Mouse (Mus musculus) midbrain, embryonic 13.5 days (tissue): Measurements from ENCODE around the gene Casc1. TPM values are rescaled to one million over a fixed set of nuclear protein-coding genes. Genes with fewer than 3 reads are reported as not detected.
A peak's percentile ranks its signal among the peaks of the same experiment; 100 is the strongest.

Experiments used
- ATAC-seq: fragments of 200-750 bp; cut with Nextera tagmentation; 2 replicates; pipeline ENCODE4 v1.8.0; 2017; ENCODE audit warnings: mild to moderate bottlenecking, moderate TSS enrichment, moderate library complexity
- H3K27ac ChIP-seq: fragments of 300-500 bp; sonication (generic); 2 replicates; pipeline ENCODE4 v1.5.1; 2015; ENCODE audit warnings: inconsistent platforms, mild to moderate bottlenecking, moderate library complexity
- H3K27me3 ChIP-seq: fragments of 300-500 bp; sonication (generic); 2 replicates; pipeline ENCODE4 v1.6.1; 2015; ENCODE audit warnings: mild to moderate bottlenecking, inconsistent platforms
- H3K36me3 ChIP-seq: fragments of 300-500 bp; sonication (generic); 2 replicates; pipeline ENCODE4 v1.6.1; 2015; ENCODE audit warnings: mild to moderate bottlenecking, inconsistent platforms
- H3K4me1 ChIP-seq: fragments of 300-500 bp; sonication (generic); replicated peaks from 2 replicates; pipeline ENCODE4 v1.6.1; 2015; ENCODE audit warnings: inconsistent platforms
- H3K4me2 ChIP-seq: fragments of 300-500 bp; sonication (generic); replicated peaks from 2 replicates; pipeline ENCODE4 v1.6.1; 2015; ENCODE audit warnings: moderate library complexity, mild to moderate bottlenecking, inconsistent platforms
- H3K4me3 ChIP-seq: fragments of 300-500 bp; sonication (generic); replicated peaks from 2 replicates; pipeline ENCODE4 v1.5.1; 2015; ENCODE audit warnings: mild to moderate bottlenecking, inconsistent platforms
- H3K9ac ChIP-seq: fragments of 300-500 bp; sonication (generic); replicated peaks from 2 replicates; pipeline ENCODE4 v1.6.1; 2015; ENCODE audit warnings: mild to moderate bottlenecking, inconsistent platforms
- H3K9me3 ChIP-seq: fragments of 300-500 bp; sonication (generic); 2 replicates; pipeline ENCODE4 v1.6.1; 2016; ENCODE audit warnings: mild to moderate bottlenecking, inconsistent platforms
- WGBS: fragments of 180-500 bp; shearing (Covaris S2); methylation state at CpG from one replicate; pipeline ENCODE4 v1.1.7; 2015; 5-methylcytosine and 5-hydroxymethylcytosine counted together
- polyA plus RNA-seq: library from polyadenylated mRNA; unstranded; fragments of >200 nt; fragmentation: Nextera tagmentation; extraction: Ambion mirVana; gene quantifications from 2 replicates; pipeline ENCODE4 v1.2.1, GENCODE M21; 2015

Casc1 gene
- polyA plus RNA-seq, 1 experiment from 2014 or later, result 1.2 TPM

DNA sequence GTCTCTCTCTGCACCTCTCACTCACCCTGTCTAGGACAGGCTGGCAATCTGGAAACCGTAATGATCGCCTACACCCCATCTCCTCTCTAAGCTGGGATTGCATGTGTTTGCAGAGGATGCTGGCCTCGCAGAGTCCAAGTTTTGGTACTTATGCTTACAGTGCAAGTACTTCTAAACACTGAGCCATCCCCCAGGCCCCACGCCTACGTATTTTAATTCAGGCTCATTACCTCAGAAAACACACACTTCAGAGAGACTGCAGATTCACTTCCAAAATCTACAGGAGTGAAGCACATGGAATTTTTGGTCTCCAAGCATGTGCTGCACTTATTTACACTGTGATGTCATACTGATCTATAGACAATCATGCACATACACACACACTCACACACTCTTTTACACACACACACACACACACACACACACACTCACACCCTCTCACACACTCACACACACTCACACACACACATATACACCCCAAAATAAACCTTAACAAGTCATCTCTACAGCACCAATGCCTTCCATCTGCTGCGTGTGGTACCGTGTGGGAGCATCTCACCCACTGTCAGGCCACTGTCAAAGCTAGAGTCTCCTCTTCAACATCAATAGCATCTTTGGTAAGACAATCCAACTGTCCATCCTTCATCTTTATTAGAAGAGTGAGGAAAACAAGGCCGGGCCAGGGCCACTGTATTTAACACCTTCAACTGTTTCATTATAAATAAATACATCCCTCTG lies 12.7 kb downstream of the Casc1 start:
- H3K9ac ChIP-seq, result no peak overlapping the region
- ATAC-seq, result no peak
- no peak overlapping the region for H3K4me3 ChIP-seq
- H3K9me3 ChIP-seq, result no peaks in the 10 kb centered on the region
- no peak overlapping the region for H3K4me2 ChIP-seq
- H3K36me3 ChIP-seq, result no peaks in the 10 kb centered on the region
- no peaks in the 10 kb centered on the region for H3K4me1 ChIP-seq
- H3K27ac ChIP-seq, result no peak overlapping the region
- WGBS, result 95% methylated on average over 8 of the region's 8 CpGs
- no peaks in the 10 kb centered on the region for H3K27me3 ChIP-seq

DNA sequence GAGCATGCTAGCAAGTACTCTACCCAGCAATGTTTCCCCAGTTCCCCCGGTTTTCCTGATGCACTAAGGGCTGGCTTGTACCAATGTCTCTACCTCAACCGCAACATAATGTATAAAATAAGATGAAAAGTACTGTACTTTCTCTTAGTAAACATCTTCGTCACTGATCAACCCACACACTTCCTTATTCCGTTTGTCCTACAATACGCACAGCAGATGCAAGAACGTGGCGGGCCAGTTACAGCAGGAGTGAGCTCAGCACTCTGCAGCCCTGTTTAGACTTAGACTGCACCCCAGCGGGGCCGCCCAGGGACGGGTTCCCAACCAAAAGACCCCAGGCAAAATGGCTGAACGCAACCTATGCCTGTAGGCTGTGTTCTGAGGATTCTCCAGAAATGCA lies 17.4 kb downstream of the Casc1 start:
- Histone ChIP-seq H3K36me3 (no peaks in the 10 kb centered on the region), H3K9me3 (no peaks in the 10 kb centered on the region), H3K27ac (no peak overlapping the region), H3K9ac (no peak overlapping the region), H3K4me1 (no peaks in the 10 kb centered on the region), H3K27me3 (no peaks in the 10 kb centered on the region), H3K4me3 (no peak overlapping the region), H3K4me2 (no peak overlapping the region)
- WGBS, result 88% methylated on average over 11 of the region's 11 CpGs
- no peak for ATAC-seq

DNA sequence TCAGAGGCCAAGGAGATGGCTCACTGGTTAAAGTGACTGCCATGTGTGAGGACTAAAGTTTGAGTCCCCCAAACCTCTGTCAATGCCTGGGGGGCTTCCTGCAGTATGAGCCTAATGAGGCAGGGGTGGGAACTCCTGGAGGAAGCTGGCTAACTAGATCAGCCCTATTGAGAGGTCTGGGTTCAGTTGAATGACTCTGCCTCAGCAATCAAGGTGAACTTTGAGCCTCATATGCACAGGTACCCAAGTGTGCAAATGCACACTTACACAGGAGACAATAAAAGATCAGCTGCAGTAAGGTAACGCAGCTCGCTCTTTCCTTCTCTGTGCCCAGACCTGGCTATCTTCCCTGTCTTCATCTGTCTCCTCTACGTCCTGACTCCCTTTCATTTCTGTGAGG lies 17.8 kb downstream of the Casc1 start:
- Histone ChIP-seq H3K4me1 (no peaks in the 10 kb centered on the region), H3K4me2 (no peak overlapping the region), H3K4me3 (no peak overlapping the region), H3K9ac (no peak overlapping the region), H3K36me3 (no peaks in the 10 kb centered on the region), H3K27ac (no peak overlapping the region), H3K27me3 (no peaks in the 10 kb centered on the region), H3K9me3 (no peaks in the 10 kb centered on the region)
- no peak for ATAC-seq
- 93% methylated on average over 3 of the region's 3 CpGs for WGBS

DNA sequence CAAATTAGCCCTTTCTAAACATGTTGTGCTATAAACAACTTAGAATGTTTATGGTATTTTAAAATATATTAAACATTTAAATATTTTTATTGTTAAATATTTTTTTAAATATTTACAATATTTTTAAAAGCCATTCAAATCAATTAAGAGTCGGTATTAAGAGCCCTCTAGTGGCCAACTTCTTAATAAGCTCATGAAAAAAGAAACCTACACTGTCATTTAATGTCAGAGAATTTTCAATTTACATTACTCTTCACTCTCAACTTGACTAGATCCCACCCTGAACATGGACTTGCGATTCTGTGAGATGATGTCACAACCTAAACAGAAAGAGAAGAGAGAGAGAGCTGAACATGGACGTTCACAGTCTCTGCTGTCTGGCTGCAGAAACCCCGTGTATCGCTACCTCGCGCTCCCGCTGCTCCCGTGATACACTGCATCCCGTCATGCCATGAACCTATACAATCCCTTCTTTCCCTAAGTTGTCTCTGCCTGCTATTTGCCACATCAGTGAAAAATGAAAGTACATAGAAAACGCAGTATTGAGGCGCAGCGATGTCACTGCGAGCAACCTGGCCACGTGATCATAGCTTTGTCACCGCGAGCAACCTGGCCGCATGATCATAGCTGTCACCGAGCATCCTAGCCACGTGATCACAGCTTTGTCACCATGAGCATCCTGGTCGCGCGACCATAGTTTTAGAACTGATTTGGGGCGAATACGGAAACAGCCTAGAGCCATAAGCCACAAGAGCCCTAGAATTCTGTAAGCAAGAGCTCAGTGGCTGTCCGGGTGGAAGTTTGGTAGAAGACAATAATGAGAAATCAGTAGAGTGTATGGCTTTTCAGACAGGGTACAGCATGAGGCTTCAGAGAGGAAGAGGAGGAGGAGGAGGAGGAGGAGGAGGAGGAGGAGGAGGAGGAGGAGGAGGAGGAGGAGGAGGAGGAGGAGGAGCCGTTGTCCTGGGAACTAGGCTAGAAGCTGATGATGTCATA lies 23.4 kb downstream of the Casc1 start:
- ATAC-seq, result peak; percentile 71
- Histone ChIP-seq H3K9ac (no peak overlapping the region), H3K9me3 (no peaks in the 10 kb centered on the region), H3K4me2 (peak overlapping the region; percentile 42), H3K27me3 (no peaks in the 10 kb centered on the region), H3K36me3 (no peaks in the 10 kb centered on the region), H3K4me3 (peak overlapping the region; percentile 27), H3K27ac (peak overlapping the region; percentile 35; the same call in 1 of the 2 replicates), H3K4me1 (no peaks in the 10 kb centered on the region)
- 60% methylated on average over 27 of the region's 27 CpGs for WGBS

DNA sequence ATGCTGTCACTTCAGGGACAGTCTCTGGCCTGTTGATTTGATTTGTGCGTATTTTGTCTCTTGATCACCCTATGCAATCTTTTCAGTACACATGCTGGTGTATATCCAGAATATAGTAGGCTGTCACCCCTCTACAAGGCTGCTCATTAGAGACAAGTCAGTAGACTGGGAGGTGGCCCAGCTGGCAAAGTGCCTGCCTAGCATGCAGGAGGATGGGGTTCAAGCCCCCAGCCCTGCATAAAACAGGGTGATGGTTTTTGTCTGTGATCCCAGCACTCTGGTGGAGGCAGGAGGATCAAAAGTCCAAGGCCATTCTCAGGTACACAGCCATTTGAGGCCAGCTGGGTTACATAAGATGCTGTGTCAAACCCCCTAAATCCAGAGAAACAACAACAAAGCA lies 24.7 kb downstream of the Casc1 start:
- ATAC-seq, result no peak
- Histone ChIP-seq H3K4me1 (no peaks in the 10 kb centered on the region), H3K27ac (no peak overlapping the region), H3K9ac (no peak overlapping the region), H3K27me3 (no peaks in the 10 kb centered on the region), H3K4me2 (no peak overlapping the region), H3K4me3 (no peak overlapping the region), H3K36me3 (no peaks in the 10 kb centered on the region), H3K9me3 (no peaks in the 10 kb centered on the region)
- 87% methylated on average over 1 of the region's 1 CpGs for WGBS

DNA sequence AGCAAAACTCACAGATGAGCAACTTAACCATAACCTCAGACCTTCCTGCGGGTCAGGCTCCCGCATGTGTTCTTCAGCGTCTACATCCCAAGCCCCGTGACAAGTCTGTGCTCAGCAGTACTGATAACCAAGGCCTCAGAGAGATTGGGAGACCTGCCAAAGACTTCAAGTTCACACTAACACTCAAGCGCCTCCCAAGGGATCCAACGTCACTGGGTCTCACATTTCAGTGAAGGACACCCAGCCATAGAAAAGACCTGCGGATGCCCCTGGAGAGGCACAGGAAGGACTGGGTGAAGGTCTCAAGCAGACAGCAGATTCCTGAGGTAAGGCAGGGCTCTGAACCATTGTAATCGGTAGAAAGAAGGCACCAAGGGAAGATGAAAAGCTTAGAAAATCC lies 28.8 kb downstream of the Casc1 start:
- no peaks in the 10 kb centered on the region for H3K9me3 ChIP-seq
- no peaks in the 10 kb centered on the region for H3K36me3 ChIP-seq
- ATAC-seq, result no peak
- H3K27me3 ChIP-seq, result peaks cover 5% of the 10 kb centered on the region; the same call in 1 of the 2 replicates
- no peak overlapping the region for H3K27ac ChIP-seq
- 85% methylated on average over 8 of the region's 8 CpGs for WGBS
- no peak overlapping the region for H3K4me3 ChIP-seq
- no peak overlapping the region for H3K4me2 ChIP-seq
- no peak overlapping the region for H3K9ac ChIP-seq
- H3K4me1 ChIP-seq, result no peaks in the 10 kb centered on the region

DNA sequence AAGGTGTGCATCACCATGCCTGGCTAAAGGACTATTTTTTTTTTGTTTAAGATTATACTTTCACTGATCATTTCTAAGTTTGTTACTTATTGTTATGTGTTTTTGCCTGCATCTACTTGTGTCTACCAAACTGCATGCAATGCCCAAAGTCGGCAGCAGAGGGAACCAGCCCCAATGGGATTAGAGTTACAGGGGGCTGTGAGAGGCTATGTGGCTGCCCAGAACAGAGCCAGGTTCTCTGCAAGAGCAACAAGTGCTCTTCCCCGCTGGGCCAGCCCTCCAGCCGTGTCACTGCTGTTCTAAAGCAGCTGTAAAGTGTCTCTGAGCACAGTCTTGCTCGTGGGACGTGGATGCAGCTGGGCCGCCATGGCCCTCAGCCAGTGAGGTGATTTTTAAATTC lies 31.1 kb downstream of the Casc1 start:
- no peak overlapping the region for H3K9ac ChIP-seq
- H3K27me3 ChIP-seq, result peaks cover 22% of the 10 kb centered on the region
- WGBS, result 24% methylated on average over 6 of the region's 6 CpGs
- H3K9me3 ChIP-seq, result no peaks in the 10 kb centered on the region
- H3K27ac ChIP-seq, result no peak overlapping the region
- H3K4me1 ChIP-seq, result peaks cover 4% of the 10 kb centered on the region
- H3K4me2 ChIP-seq, result no peak overlapping the region
- no peak overlapping the region for H3K4me3 ChIP-seq
- H3K36me3 ChIP-seq, result no peaks in the 10 kb centered on the region
- ATAC-seq, result no peak; the same call in 1 of the 2 replicates

DNA sequence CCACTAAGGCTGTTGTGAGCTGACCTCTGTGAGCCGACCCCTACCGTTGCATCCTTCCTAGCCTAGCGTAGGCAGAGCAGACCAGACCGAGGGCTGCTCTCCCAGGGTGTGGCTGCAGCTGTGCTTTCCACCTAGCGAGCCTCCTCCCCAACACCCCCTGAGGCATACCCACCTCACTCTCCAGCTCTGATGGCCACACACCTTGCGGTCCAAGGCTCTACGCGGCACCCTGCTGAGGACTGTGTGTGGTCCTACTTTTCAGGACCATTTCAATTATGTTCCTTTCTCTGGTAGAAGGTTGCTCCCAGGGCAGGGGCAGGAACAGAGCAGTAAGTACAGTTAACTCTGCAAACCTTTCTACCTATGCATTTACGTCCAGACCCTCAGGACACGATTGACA lies 34.3 kb downstream of the Casc1 start:
- Histone ChIP-seq H3K9ac (no peak overlapping the region), H3K27me3 (peaks cover 22% of the 10 kb centered on the region), H3K4me1 (peaks cover 25% of the 10 kb centered on the region), H3K36me3 (no peaks in the 10 kb centered on the region), H3K4me2 (no peak overlapping the region), H3K4me3 (no peak overlapping the region), H3K27ac (no peak overlapping the region), H3K9me3 (no peaks in the 10 kb centered on the region)
- ATAC-seq, result no peak
- WGBS, result 55% methylated on average over 10 of the region's 10 CpGs

DNA sequence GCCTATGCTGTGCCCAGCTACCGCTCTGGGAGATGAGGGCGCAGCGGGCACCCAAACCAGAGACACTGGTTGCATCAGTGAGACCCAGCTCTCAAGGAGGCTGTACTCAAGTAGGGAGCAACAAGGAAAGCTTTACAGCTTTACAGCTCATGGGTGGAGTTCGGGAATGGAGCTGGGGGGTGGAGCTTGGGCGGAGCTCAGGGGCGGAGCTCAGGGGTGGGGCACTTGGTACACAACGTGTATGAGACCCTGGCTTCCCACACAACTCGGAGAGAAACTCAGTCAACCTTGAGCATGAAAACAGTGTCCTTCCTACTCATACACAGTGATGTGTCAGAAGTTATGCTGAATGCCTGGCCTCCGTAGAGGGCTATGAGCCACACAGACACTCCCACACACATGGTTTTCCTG lies 35.2 kb downstream of the Casc1 start:
- Histone ChIP-seq H3K4me1 (peaks cover 25% of the 10 kb centered on the region), H3K27ac (no peak overlapping the region), H3K36me3 (no peaks in the 10 kb centered on the region), H3K9ac (no peak overlapping the region), H3K4me2 (no peak overlapping the region), H3K4me3 (no peak overlapping the region), H3K9me3 (no peaks in the 10 kb centered on the region), H3K27me3 (peaks cover 20% of the 10 kb centered on the region)
- WGBS, result 31% methylated on average over 9 of the region's 9 CpGs
- ATAC-seq, result no peak

DNA sequence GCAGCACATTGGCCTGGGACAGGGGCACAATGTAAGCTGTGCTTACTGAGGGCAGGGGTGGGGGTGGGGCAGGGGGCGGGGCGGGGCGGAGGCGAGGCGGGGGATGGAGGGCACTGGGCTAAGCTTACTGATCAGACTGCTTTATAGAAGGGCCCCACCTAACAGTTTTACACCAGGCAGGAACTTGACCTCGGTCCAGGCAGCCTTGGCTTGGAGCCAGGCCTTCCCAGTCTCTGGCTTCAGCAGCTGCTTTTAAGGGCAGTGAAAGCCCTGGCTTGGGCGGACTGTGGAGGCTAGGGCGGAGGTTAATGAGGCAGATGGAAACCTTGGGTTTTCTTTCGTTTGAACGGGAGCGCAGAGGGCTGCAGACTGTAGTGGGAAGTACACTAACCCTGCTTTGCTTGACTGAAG lies 37.0 kb downstream of the Casc1 start:
- Histone ChIP-seq H3K9ac (no peak overlapping the region), H3K4me1 (peaks cover 25% of the 10 kb centered on the region), H3K27me3 (peaks cover 20% of the 10 kb centered on the region), H3K9me3 (no peaks in the 10 kb centered on the region), H3K27ac (no peak overlapping the region), H3K36me3 (no peaks in the 10 kb centered on the region), H3K4me3 (no peak overlapping the region), H3K4me2 (peak overlapping the region; percentile 19; the same call in 1 of the 2 replicates)
- 3% methylated on average over 7 of the region's 11 CpGs for WGBS
- ATAC-seq, result peak; percentile 84

DNA sequence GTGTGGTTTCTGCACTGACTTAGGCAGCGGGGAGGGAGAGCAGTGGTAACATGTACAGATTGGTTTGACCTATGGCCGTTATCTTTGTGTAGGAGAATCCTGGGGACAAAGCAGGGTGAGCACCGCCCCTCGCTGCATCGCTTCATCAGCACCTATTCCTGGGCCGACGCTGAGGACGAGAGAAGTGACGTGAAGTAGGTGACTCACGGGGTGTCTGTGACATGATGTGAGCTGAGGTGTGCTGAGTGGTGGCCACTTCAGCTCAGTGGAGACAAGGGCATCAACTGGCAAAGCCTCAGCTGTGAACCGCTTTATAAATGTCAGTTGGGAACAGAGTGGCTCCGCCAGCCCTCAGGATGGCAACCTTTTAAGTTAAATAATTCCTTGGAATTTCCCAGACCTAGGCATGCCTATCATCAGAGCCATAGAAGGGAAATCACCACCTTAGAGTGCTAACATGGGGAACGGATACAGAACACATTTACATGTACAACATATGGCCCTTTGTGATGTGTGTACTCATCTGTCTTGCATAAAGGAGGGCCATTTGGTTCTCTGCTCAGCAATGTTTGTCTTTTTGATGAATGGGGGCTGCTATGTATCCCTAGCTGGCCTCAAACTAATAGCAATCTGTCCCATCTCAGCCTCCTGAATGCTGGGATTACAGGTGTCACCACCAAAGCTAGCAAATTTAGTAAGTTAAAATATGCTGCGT lies 38.8 kb downstream of the Casc1 start:
- Histone ChIP-seq H3K9ac (no peak overlapping the region), H3K4me2 (no peak overlapping the region), H3K36me3 (no peaks in the 10 kb centered on the region), H3K27ac (no peak overlapping the region), H3K4me3 (no peak overlapping the region), H3K9me3 (no peaks in the 10 kb centered on the region), H3K4me1 (peaks cover 25% of the 10 kb centered on the region), H3K27me3 (peaks cover 17% of the 10 kb centered on the region)
- WGBS, result 81% methylated on average over 14 of the region's 14 CpGs
- ATAC-seq, result no peak

DNA sequence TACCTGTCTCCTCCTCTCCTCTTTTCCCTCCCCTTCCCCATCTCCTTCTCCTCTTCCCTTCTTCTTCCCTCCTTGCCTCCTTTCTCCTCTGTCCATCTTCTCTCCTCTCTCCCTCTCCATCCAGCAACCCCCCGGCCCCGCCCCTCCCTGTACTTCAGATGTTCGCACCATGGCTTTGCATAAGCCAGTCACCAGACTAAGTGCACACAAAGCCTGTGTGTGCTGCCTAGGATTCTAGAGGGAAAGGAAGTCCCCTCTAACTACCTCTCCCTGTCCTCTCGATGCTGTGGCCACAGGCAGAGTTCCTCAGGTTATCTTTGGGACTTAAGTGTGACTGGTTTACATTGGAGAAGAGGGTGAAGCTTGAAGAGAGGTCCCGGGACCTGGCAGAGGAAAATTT lies 50.2 kb downstream of the Casc1 start:
- no peak overlapping the region for H3K4me2 ChIP-seq
- H3K27me3 ChIP-seq, result no peaks in the 10 kb centered on the region
- no peaks in the 10 kb centered on the region for H3K4me1 ChIP-seq
- no peak overlapping the region for H3K4me3 ChIP-seq
- 60% methylated on average over 5 of the region's 5 CpGs for WGBS
- ATAC-seq, result no peak
- no peak overlapping the region for H3K27ac ChIP-seq
- H3K9ac ChIP-seq, result no peak overlapping the region
- no peaks in the 10 kb centered on the region for H3K36me3 ChIP-seq
- 0 out of 2 replicates have a peak, but pooled peaks cover 7% of the 10 kb centered on the region for H3K9me3 ChIP-seq
